Mouse (Mus musculus) stomach, postnatal 0 days (tissue): Measurements from ENCODE around the gene Prickle2.

Experiments used
- CTCF ChIP-seq: IDR thresholded peaks from 2 replicates; pipeline ENCODE4 v1.5.1; 2016; ENCODE audit warnings: antibody characterized with exemption, low read depth, mild to moderate bottlenecking, moderate library complexity
- EP300 ChIP-seq: optimal IDR thresholded peaks from 2 replicates; pipeline ENCODE3; 2016; ENCODE audit warnings: antibody characterized with exemption

DNA sequence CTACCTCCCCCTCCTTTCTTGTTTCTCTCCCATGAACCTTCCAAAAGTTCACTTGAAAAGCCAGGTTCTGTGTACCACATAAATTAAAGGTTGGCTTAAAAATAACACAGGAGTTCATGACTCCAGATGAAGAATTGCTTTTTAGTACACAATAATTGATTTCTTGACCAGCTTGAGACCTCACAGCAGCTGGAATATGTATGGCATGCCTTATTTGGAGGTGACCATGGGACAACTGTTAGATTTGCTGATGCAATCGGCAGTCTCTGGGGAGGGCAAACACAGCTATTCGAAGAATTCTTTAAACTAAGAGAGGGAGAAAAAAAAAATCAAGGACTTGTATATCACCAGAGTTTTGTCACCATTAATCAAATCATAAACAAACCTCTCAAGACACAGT is 189.0 kb downstream of the Prickle2 start:
- TF ChIP-seq CTCF, result no peak
- no peak for TF ChIP-seq EP300
